ENCODE assay signal across 8 mouse cellular contexts in the genomic region with DNA sequence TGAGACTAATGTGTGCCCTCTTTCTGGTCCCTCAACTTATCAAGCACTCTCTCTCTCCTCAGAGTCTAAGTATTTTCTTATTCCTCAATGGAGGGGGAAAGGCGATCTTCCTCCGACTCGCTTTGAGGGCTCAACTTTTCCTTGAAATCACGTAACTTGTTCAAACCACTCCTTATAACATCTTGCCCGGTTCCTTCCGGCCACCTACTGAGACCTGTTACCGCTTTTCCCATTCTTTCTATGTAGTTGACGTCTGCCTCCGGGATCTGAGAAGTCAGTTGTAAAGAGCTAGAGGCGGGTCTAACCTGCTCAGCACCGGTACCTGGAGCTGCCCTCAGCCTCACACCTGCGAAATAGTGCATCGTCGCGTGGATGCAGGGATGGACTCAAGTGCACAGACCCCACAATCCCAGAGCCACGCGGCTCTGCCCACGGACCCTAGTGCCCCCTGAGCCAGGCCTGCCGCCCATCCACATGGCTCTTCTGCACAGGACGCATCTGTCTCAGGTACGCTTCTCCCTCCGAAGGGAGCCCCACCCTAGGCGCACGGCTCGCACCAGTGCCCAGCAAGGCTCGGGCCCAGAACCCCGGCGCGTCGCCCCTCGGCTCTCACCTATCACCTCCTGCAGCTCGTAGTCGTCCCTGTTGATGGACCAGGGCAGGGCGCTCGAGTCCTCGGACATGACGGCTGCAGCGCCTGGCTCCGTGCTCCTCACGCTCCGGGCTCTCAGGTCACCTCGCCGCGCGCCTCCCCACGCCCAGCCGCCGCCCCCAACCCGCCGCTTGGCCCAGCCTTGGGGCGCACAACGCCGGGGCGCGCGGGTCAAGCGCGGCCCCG. TPM values are rescaled to one million over a fixed set of nuclear protein-coding genes. Genes with fewer than 3 reads are reported as not detected.
DNase-seq lines count a peak whose midpoint lies in the region; ATAC-seq and TF ChIP-seq lines count a peak whose summit lies in the region.

No protein-coding gene starts in this region.

- H3K4me3 ChIP-seq in embryonic facial prominence, embryonic 11.5 days (ENCODE audit: low read depth, low read length) = peak overlapping the region; percentile 95
- H3K4me3 ChIP-seq in hindbrain, postnatal 0 days (ENCODE audit: low read length) = peak overlapping the region; percentile 92

- H3K9ac ChIP-seq in embryonic facial prominence, embryonic 11.5 days (replicated peaks; ENCODE audit: low read length) = peak overlapping the region; percentile 81
- peak overlapping the region; percentile 83 for H3K9ac ChIP-seq in hindbrain, postnatal 0 days (replicated peaks; ENCODE audit: low read length)

- no peaks in the 10 kb centered on the region for H3K27me3 ChIP-seq in embryonic facial prominence, embryonic 11.5 days (ENCODE audit: control insufficient read depth, insufficient read depth, low read length)
- no peaks in the 10 kb centered on the region for H3K27me3 ChIP-seq in hindbrain, postnatal 0 days (ENCODE audit: insufficient read depth, low read length)

- under 1% methylated on average over 56 of the region's 59 CpGs for WGBS in embryonic facial prominence, embryonic 11.5 days
- under 1% methylated on average over 50 of the region's 59 CpGs for WGBS in hindbrain, postnatal 0 days

- peak; percentile 32 for DNase-seq in embryo, embryonic 10 days (ENCODE audit: low spot score)
- DNase-seq in embryo, embryonic 10.5 days (ENCODE audit: low spot score) = no peak
- peak; percentile 35 for DNase-seq in 416B (ENCODE audit: low read depth)
- DNase-seq in embryonic facial prominence, embryonic 11.5 days (ENCODE audit: low spot score) = peak; percentile 9
- no peak for DNase-seq in hindbrain, postnatal 0 days (ENCODE audit: low spot score)
- peak; percentile 26 for DNase-seq in mesoderm, embryonic 11.5 days (ENCODE audit: low read depth, low spot score)
- DNase-seq in ovary, postnatal 14 days (ENCODE audit: low spot score) = no peak
- DNase-seq in adrenal gland, adult (ENCODE audit: inconsistent age in 2 of 2, low spot score in 1 of 2) = no peak

- H3K9me3 ChIP-seq in embryonic facial prominence, embryonic 11.5 days (replicated peaks; ENCODE audit: control insufficient read depth, low read length) = no peaks in the 10 kb centered on the region
- no peaks in the 10 kb centered on the region for H3K9me3 ChIP-seq in hindbrain, postnatal 0 days (ENCODE audit: low read length)

- TF ChIP-seq CTCF in hindbrain, postnatal 0 days (IDR thresholded peaks at IDR 0.05; ENCODE audit: low read depth) = no peak

- H3K36me3 ChIP-seq in embryonic facial prominence, embryonic 11.5 days (replicated peaks; ENCODE audit: control insufficient read depth, insufficient read depth, low read depth, low read length) = no peaks in the 10 kb centered on the region
- no peaks in the 10 kb centered on the region for H3K36me3 ChIP-seq in hindbrain, postnatal 0 days (ENCODE audit: insufficient read depth, low read length)

- H3K4me2 ChIP-seq in embryonic facial prominence, embryonic 11.5 days (ENCODE audit: low read depth, low read length) = peak overlapping the region; percentile 88
- H3K4me2 ChIP-seq in hindbrain, postnatal 0 days (ENCODE audit: low read depth, low read length) = peak overlapping the region; percentile 94

- peak overlapping the region; percentile 76 for H3K27ac ChIP-seq in embryonic facial prominence, embryonic 11.5 days (replicated peaks; ENCODE audit: low read depth, low read length)
- peak overlapping the region; percentile 96 for H3K27ac ChIP-seq in hindbrain, postnatal 0 days

- ATAC-seq in embryonic facial prominence, embryonic 11.5 days (replicated peaks; ENCODE audit: insufficient number of reproducible peaks, low FRiP score, low TSS enrichment, low read depth) = peak; percentile 49
- ATAC-seq in hindbrain, postnatal 0 days = peak; percentile 16

- no peaks in the 10 kb centered on the region for H3K4me1 ChIP-seq in embryonic facial prominence, embryonic 11.5 days (ENCODE audit: control insufficient read depth, insufficient read depth, low read length)
- peaks cover 7% of the 10 kb centered on the region; the same call in 1 of the 2 replicates for H3K4me1 ChIP-seq in hindbrain, postnatal 0 days (ENCODE audit: insufficient read depth, low read length)

RNA-seq across cellular contexts. Expression of a gene that starts 0.6 kb away (rescaled TPM):
- 15.0 and 16.1 TPM in 2 replicates for polyA plus RNA-seq in embryonic facial prominence, embryonic 11.5 days (2014; fragmentation: Nextera tagmentation; extraction: Ambion mirVana)
- total RNA-seq in hindbrain, postnatal 0 days (2014; rRNA removed) = 39.6 and 41.0 TPM in 2 replicates
- 9.6 and 10.9 TPM in 2 replicates for polyA plus RNA-seq in hindbrain, postnatal 0 days (2015; fragmentation: Nextera tagmentation; extraction: Ambion mirVana)

RNA-seq across cellular contexts. Expression of a gene that starts 17.9 kb away (rescaled TPM):
- 61.2 and 67.8 TPM in 2 replicates for polyA plus RNA-seq in embryonic facial prominence, embryonic 11.5 days (2014; fragmentation: Nextera tagmentation; extraction: Ambion mirVana)
- total RNA-seq in hindbrain, postnatal 0 days (2014; rRNA removed) = 158 and 180 TPM in 2 replicates
- 91.1 and 91.5 TPM in 2 replicates for polyA plus RNA-seq in hindbrain, postnatal 0 days (2015; fragmentation: Nextera tagmentation; extraction: Ambion mirVana)

RNA-seq across cellular contexts. Expression of a gene that starts 19.6 kb away (rescaled TPM):
- polyA plus RNA-seq in embryonic facial prominence, embryonic 11.5 days (2014; fragmentation: Nextera tagmentation; extraction: Ambion mirVana) = 9.4 and 11.3 TPM in 2 replicates
- 3.8 and 3.9 TPM in 2 replicates for total RNA-seq in hindbrain, postnatal 0 days (2014; rRNA removed)
- polyA plus RNA-seq in hindbrain, postnatal 0 days (2015; fragmentation: Nextera tagmentation; extraction: Ambion mirVana) = 5.2 and 6.1 TPM in 2 replicates

RNA-seq across cellular contexts. Expression of a gene that starts 35.6 kb away (rescaled TPM):
- 6.3 and 6.7 TPM in 2 replicates for polyA plus RNA-seq in embryonic facial prominence, embryonic 11.5 days (2014; fragmentation: Nextera tagmentation; extraction: Ambion mirVana)
- 2.8 and 4.5 TPM in 2 replicates for total RNA-seq in hindbrain, postnatal 0 days (2014; rRNA removed)
- polyA plus RNA-seq in hindbrain, postnatal 0 days (2015; fragmentation: Nextera tagmentation; extraction: Ambion mirVana) = 3.2 and 3.3 TPM in 2 replicates

RNA-seq across cellular contexts. Expression of a gene that starts 43.7 kb away (rescaled TPM):
- not detected in 2 replicates for polyA plus RNA-seq in embryonic facial prominence, embryonic 11.5 days (2014; fragmentation: Nextera tagmentation; extraction: Ambion mirVana)
- not detected in 2 replicates for total RNA-seq in hindbrain, postnatal 0 days (2014; rRNA removed)
- 0.14 TPM in 1 of 2 replicates, not detected in the other for polyA plus RNA-seq in hindbrain, postnatal 0 days (2015; fragmentation: Nextera tagmentation; extraction: Ambion mirVana)

Comparison
In these comparisons a context has a peak if more than half of its experiments do, and no peak if none do; other contexts are left out.
1. DNase-seq: peak in embryo, embryonic 10 days (single experiment), 416B (single experiment), embryonic facial prominence, embryonic 11.5 days (single experiment) and mesoderm, embryonic 11.5 days (single experiment); none in embryo, embryonic 10.5 days (single experiment), hindbrain, postnatal 0 days (single experiment), ovary, postnatal 14 days (single experiment) and adrenal gland, adult (0 of 2).